Mouse (Mus musculus) G1E-ER4 (cell line): Measurements from ENCODE around the gene Grrp1. TPM values are rescaled to one million over a fixed set of nuclear protein-coding genes. Genes with fewer than 3 reads are reported as not detected.

Experiments
- GATA1 ChIP-seq: IDR thresholded peaks from one replicate; pipeline ENCODE4 v1.8.0; 2012; ENCODE audit warnings: low read length, inconsistent platforms
- polyA plus RNA-seq: library from polyadenylated mRNA; stranded (reverse); fragments of >175 nt; gene quantifications from 2 replicates; pipeline ENCODE4 v1.2.3, GENCODE M21; 2012

Grrp1 gene
- polyA plus RNA-seq, 1 experiment: not detected

DNA sequence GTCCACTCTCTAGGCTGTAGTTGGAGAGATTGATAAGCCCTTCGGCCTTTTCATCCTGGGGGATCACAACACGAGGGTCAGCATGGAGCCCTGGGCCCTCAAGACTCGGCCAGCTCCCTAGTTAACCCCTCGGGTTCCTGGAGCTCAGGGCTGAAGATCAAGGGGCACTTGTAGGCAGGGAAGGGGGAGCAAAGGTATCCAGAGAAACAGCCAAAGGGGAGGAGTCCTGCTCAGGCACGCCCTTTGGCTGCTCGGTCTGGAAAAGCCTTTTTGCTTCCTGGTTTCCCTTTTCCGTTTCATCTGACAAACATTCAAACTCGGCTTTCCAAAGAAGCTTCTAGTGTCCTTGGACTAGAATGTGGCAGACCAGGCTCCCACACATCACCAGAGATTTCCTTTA is 23.5 kb downstream of the Grrp1 start:
- no peak for TF ChIP-seq GATA1

- no peak for TF ChIP-seq GATA1
Observed at GRCm38 (mm10) chr4:134227194-134227593, 26.7 kb downstream of the Grrp1 start, which contains the start of gene Catsper4. Gene Catsper4, minus strand, starts transcription at chr4:134227383.

DNA sequence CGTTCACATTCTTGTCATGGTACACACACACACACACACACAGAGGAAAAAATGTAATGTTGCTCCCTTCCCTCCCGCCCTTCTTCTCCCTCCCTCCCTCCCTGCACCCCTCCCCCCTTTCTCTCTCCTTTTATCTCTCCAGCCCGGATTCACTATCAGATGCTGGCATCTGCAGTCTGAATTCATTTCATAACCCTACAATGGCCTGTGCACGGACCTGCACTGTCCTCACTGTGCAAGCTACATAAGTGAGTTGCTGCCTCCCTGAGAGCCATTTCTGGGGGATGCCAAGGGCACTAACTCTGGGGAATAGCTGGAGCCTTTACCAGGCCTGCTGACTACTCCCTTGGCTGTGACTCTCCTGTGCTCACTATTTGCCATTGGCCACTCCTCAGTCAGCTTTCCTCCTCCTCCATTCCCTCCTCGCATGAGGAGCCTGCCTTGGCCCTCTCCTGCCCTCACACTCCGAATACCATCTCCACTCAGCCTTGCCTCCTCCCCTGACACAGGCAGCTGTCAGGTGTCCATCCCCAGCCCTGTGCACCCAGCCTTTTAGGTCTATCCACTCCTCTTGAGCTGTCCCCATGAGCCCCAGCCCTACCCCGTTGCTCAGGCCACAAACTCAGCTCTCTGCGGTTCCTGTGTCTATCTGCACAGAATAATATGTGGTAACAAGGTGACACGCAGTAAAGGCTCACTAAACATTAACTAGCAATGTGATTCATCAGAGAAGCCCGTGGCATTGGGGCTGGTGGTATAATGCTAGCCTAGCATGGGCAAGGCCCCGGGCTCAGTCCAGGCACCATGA is 30.9 kb downstream of the Grrp1 start:
- TF ChIP-seq GATA1: no peak

- no peak for TF ChIP-seq GATA1
Observed at GRCm38 (mm10) chr4:134206488-134207053, 47.3 kb downstream of the Grrp1 start.

GRCm38 (mm10) chr4:134203340-134203896 is 50.5 kb downstream of the Grrp1 start:
- no peak for TF ChIP-seq GATA1

GRCm38 (mm10) chr4:134202904-134203303 is 51.0 kb downstream of the Grrp1 start, which contains the start of gene Gm7534:
Gene Gm7534, minus strand, starts transcription at chr4:134203004.
- no peak for TF ChIP-seq GATA1

Other genes with a start within 250 kb of the Grrp1 start
- not detected in 2 replicates for gene Lin28a, start 235.3 kb downstream of the Grrp1 start, polyA plus RNA-seq
- gene Zfp683, start 200.3 kb downstream of the Grrp1 start, polyA plus RNA-seq: not detected in 2 replicates
- 0.13 TPM in 2 replicates for gene Crybg2, start 193.3 kb downstream of the Grrp1 start, polyA plus RNA-seq
- 0.18 TPM in 1 of 2 replicates, not detected in the other for gene Cd52, start 159.0 kb downstream of the Grrp1 start, polyA plus RNA-seq
- 6.2 and 11.1 TPM in 2 replicates for gene Ubxn11, start 151.5 kb downstream of the Grrp1 start, polyA plus RNA-seq
- gene Sh3bgrl3, start 125.3 kb downstream of the Grrp1 start, polyA plus RNA-seq: 86.9 and 168 TPM in 2 replicates
- gene Cep85, start 67.0 kb downstream of the Grrp1 start, polyA plus RNA-seq: 35.7 and 85.6 TPM in 2 replicates
- not detected in 2 replicates for gene Gm7534, start 51.1 kb downstream of the Grrp1 start, polyA plus RNA-seq
- gene Catsper4, start 26.7 kb downstream of the Grrp1 start, polyA plus RNA-seq: not detected in 2 replicates
- gene Cnksr1, start 15.7 kb downstream of the Grrp1 start, polyA plus RNA-seq: not detected in 2 replicates
- gene E130218I03Rik, start 10.4 kb downstream of the Grrp1 start, polyA plus RNA-seq: 0.05 TPM in 1 of 2 replicates, not detected in the other
- 58.7 and 64.4 TPM in 2 replicates for gene Zfp593, start 8.5 kb downstream of the Grrp1 start, polyA plus RNA-seq
- not detected in 2 replicates for gene Gm30191, start 7.2 kb downstream of the Grrp1 start, polyA plus RNA-seq
- gene Pdik1l, start 33.8 kb upstream of the Grrp1 start, polyA plus RNA-seq: 4.3 and 4.6 TPM in 2 replicates
- gene Trim63, start 61.0 kb upstream of the Grrp1 start, polyA plus RNA-seq: not detected in 2 replicates
- 0.25 and 0.57 TPM in 2 replicates for gene Slc30a2, start 89.1 kb upstream of the Grrp1 start, polyA plus RNA-seq
- not detected in 2 replicates for gene Extl1, start 129.7 kb upstream of the Grrp1 start, polyA plus RNA-seq
- 26.9 and 28.3 TPM in 2 replicates for gene Pafah2, start 142.2 kb upstream of the Grrp1 start, polyA plus RNA-seq
- gene Stmn1, start 214.2 kb upstream of the Grrp1 start, polyA plus RNA-seq: 44.5 and 202 TPM in 2 replicates
- gene Paqr7, start 242.6 kb upstream of the Grrp1 start, polyA plus RNA-seq: 4.1 and 4.3 TPM in 2 replicates